Mouse (Mus musculus) induced T-regulatory cell, adult 2 months (primary cell): ENCODE results near the gene Fras1.

ENCODE experiments used
- DNase-seq: peaks from one replicate; pipeline ENCODE4 v3.0.0-alpha.2; 2012; ENCODE audit warnings: low read depth

The Fras1 gene

DNA sequence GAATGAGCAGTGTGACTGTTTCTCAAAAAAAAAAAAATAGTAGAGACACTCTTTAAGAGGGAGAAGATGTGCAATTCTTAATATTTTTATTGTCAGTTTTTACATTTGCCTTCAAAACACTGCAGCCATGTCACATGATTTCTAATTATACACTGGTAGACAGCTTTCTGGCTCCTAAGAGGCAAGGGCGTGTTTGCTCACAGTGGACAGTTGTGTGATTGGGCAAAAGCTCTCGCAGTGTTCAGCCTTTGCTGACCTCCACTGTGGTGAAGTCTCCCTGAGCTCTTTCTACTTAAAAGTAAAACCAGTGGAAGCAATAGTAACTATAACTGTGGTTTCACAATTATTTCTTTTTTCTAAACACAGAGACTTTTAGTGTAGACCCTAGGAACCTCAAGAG lies 315.1 kb downstream of the Fras1 start:
- no peak for DNase-seq

DNA sequence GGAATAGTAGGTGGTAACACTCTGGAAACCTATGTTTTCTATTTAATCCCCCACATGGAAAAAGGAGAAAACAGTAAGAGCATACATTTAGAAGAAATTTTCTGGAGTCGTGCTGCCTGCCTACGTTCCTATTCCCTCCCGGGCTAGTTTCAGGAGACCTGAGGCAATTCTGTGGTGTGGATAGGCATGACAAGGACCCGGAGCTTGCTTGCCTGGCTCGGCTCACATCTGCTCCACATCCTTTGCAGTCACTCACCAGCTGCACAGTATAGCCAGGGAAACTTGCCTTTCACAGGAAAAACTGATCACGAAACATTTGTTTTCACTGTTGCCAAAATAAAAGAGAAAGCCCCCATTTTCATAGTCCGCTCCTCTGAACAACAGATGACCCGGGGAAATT lies 325.2 kb downstream of the Fras1 start:
- no peak for DNase-seq

DNA sequence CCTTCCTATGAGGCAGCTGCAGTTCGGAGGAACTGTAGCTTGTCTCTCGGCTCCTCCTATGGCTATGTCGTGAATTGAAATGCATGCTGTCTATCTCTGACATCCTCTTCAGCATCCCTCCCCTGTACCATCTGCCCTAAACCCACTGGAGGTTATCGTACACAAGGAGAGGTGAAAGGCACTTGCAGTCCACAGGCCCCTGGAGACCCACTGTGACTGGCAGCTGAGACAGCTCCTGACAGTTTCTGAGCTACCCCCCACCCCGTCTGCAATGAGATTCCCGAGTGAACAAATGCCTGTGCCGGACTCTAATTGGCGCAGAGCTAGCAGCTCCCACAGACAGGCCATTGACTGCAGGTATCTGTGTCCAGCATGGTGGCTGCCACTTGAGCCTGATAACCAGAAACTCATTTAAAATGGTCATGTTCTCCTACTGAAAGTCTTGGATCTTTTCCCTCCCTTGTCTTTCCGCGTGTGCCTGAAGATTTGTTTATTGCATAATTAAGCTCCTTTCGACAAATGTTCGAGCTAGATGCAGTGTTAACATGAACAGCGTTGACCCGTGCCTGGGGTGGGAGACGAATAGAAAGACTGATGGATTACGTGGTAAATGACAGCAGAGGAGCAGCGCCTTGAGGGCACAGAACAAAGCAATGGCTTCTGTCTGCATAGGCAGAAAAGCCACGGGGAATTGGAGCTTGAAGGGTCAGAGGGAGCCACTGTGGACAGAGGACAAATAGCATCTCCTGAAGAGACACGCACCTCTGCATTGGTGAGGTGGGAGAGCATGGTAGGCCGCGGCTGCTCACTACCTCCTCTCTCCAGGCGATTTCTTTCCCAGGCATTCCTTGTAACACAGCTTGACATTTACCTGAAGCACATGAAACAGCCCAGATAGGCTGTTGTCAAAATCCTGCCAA lies 329.2 kb downstream of the Fras1 start:
- no peak for DNase-seq

DNA sequence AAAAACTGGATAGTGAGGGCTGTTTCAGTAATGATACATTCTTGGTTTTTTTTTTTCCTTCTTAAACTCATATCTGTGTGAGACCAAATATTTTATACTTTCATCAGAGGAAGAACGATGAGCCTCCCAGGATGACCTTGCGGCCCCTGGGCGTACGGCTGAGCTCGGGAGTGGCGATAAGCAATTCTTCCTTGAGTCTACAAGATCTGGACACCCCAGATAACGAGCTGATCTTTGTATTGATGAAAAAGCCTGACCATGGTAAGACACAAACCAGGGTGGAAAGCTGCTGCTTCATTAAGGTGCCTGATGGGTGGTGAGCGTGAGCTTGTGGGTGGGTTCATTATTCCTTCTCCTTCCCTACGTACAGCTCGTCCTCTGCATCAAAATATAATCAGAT lies 334.8 kb downstream of the Fras1 start:
- DNase-seq, result no peak

DNA sequence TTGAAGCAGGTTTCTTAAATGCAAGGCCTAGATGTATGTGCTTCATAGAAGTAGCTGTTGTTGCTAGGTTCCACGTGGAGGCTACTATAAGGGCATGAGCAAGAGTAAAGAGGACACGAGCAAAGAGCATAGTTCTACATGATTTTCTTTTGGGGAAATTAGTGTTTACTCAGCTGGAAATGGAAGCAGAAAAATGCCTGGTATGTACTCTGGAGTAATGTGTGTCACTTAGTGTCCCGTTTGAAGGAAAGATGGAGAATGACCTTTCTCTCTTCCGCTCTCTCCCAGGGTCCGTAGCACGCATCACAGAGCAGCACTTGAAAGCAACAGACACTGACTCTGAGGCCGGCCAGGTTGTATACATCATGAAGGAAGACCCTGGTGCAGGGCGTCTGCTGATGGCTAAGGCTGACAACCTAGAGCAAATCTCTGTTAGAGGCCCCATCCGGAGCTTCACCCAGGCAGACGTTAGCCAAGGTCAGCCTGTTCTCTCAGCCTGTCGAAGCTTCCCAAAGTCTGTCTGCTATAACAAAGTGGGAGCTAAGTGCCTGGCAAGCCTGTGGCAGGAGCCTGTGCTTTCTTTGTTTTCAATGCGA lies 338.4 kb downstream of the Fras1 start:
- DNase-seq, result no peak

DNA sequence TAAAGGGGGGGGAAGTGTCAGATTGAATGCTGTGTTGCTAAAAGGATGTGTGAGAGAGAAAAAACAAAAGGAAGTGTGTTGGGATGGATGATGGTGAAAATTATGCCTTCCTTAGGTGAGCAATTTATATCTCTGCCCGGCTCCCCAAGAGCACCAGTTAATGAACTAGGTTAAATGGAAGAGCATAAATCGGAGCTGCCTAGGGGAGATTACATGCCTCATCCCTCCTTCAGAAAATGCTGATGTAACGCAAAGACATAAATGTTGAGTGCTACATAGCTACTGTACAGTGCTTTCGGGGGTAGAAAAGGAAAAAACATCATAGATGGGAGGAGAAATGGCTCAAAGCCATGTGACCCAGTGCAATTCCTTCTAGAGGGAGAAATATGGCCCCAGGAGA lies 339.0 kb downstream of the Fras1 start:
- DNase-seq, result no peak

DNA sequence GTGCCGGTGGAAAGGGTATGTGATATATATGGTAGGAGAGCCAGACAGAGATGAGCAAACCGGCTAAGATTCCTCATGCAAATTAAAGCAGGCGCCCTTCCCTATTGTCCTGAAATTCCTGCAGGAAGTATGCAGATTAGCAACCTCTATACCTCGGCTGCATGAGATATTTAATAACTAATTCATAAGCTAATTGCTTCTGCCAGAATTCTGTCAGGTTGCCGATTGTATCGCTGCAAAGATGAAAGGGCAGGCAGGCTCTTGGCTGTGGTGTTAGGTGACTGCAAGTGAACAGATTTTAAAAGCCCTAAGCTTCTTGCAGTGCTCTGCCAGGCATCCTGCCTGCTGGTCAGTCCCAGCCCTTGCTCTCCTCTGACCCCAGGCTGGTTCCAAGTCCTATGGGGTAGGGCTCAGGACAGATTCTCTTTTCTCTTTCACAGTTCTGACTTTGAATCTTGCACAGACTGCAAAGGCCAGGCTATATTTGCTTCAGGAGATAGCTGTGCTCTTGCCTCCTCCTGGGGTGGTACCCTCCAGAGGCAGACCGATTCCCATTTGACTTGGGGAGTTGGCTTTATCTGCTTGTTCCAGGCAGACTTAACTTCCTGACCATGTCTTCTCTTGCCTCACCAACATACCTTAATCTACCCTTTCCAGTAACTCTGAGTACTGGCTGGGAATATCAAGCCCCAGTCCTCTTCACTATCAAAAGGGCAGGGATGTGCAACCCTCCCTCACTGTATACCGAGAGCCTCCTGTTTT lies 342.7 kb downstream of the Fras1 start:
- DNase-seq, result no peak

DNA sequence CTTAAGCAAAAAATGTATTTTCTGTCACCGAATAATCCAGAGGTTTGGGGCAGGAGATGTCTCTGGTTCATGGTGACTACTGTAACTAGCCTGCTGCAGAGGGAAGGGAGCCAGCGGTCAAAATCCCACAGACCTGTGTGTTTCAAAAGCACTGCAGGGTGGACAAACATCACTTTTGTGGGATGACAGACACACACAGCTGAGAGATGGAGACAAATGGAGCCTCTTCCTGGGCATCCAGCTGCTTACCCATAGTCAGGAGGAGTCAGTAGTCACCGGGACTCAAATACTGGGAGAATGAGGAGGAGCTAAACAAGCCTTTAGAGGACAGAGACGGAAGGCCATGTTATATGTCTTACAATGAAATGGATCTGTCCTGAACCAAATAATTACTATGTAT lies 343.9 kb downstream of the Fras1 start:
- DNase-seq, result no peak

DNA sequence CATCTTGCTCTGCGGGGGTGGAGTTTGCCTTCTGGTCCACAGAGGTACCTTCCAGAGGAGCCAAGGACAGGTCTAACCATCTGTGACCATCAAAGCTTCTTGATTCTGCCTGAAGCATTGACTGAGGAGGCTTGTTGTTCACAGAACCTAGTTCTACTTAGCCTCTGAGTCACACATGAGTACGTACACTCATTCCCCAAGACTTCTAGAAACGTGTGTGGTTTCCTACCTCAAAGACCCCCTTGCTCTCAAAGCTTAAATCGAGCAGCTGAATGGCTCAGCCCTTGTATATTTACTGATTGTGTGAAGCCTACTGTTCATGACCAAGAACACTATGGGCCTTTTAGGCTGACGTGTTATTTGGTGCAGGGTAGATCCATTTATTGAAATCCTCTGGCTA lies 344.8 kb downstream of the Fras1 start:
- DNase-seq, result no peak

DNA sequence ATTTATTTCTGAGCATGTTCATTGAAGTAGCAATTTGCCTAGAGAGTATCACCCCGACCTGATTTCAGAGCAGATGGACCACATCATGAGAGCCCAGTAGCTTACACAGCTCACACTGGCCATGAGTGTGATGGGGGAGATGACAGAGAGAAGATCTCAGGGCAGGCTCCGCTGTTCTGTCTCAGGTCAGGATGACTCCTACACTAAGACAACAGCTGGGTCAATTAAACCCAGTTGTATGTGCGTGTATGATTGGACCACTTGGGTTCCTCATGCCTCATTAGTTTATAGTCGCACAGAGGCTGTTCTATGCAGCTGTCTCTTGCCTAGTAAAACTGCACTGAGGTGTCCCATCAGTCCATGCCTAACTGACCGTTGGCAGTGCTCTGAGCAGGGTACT lies 345.5 kb downstream of the Fras1 start:
- DNase-seq, result no peak

DNA sequence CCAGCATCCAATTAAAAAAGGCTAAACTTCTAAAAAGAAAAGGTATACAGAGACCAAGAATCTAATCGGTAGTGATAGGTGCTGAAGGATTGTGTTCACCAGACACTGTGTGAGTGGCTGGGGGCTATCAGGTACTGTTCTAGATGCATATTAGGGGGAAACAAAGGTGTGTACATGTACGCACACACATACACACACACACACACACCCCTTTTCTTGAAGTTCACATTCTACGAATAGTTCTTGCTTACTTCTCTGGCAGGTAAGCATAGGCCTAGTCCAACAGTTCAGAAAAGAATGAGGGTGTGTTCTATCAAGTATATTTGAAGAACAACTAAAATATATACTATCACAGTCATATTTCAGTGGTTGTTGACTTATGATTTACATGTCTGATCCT lies 348.9 kb downstream of the Fras1 start:
- DNase-seq, result no peak

DNA sequence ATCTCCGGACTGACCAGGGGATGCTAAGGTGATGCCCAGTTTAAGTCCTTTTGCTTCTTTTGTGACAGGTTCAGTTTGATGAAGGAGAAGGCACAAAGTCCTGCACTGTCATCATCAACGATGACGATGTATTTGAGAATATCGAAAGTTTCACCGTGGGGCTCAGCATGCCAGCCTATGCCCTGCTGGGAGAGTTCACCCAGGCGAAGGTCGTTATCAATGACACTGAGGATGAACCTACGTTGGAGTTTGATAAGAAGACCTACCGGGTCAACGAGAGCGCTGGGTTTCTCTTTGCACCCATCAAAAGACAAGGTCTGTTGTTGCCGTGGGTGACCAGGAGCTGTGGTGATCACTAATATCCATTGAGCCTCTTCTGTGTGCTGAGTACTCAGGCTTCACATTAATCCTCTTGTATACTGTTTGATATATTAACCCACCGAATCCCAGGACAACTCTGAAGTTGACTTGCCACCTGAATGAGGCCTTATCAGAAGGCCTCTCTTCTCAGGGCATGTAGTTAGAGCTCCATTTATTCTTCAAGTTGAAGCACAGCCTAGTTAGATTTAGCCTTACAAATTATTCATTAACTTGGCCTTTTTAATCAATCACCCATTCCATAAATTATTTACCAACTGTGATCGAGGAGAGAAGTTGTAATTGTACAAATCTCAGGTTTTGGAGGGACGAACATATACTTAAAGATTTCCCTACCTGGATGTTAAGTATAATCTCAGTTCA lies 365.6 kb downstream of the Fras1 start:
- no peak for DNase-seq

DNA sequence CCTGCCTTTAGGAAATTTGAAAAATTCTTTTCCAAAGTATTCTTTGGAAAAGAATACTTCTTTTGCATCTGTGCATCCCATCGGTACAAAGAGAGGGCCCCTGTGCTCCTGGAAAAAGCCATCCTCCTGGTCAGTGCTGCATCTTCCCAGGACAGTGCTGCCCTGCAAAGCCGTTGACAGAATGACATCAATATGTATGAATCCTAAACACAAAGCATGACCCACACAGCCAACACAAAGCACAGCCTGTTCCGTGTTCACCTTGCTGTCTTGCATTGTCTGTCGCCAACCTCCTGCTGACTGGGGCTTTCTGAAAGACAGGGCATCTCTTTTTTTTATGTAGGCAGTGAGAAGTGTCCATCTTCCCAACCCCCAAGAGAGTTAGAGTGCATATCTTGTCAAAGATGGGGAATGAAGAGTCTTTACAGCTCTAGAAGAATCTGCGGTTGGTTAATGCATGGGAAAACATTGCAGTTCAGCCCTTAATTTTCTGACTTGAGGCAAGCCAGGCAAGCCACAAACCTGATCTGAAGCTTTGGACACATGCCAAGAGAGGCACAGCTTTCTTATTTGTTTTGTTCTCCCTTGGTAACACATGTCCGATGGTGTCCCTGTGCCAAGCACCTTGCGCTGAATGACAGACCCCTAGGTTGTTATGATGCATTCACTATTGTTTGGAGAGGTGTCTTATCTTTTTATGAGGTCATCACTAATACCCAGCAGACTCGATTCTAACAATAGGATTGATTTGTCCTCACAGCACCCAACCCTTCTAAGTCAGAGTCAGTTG lies 373.6 kb downstream of the Fras1 start:
- DNase-seq, result no peak

DNA sequence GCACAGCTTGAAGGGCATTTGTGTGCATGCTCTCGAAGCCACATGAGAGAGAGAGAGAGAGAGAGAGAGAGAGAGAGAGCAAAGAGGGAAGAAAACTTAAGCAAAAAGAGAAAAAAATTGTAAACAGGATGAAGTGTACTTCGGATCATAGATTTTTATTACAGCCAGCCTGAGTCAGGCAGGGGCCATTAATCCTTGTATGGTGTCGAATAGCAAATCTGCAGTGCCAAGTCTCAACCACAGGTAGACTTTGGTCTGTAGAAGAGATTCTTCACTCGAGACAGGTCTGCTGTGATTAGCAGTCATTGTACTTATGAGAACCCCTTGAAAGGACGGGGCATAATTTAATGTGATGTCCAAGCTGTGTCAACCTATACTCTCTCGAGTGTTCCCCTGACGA lies 383.9 kb downstream of the Fras1 start:
- no peak for DNase-seq

DNA sequence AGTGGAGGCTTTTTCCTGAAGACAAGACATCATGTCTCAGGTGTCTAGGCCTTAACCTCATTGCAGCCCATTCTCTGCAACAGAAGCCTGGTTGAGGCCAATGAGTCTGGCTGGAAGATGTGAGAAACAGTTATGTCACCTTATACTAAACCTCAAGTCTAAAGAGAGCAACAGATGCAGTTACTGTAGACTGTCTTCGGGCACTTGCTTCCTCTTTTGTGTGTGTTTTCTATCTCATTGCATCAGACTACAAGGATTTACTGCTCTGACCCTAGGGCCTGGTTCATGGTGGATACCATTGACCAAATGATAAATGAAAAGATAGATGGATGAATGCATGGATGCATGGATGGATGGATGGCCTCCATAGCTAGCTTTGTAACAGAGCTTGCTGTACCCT lies 388.3 kb downstream of the Fras1 start:
- no peak for DNase-seq

DNA sequence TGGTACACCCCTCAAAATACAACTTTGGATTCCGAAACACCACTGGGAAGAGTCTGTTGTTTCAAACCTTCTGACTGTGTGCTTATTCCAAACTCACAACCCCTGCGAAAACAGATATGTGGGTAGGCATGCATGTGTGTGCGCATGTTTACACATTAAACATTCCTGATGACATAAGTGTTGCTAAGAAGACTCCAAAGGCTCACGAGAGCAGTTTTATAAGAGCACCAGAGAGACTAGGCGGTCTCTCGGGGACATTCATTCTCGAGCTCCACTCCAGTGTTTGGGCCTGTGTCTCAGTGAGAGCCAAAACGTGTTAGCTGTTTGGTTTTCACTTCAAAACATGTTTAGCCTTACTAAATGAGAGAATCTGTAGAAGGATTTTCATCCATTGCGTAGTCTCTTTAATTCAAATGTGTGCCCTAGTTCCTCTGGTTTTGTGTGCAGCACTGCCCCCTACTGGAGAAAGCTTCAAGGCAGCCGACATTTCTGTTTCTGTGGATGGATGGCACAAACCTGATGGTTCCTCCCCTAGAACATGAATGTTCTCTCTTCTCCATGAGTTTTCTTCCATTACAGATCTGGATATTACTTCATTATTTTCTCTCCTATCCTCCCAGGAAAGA lies 395.2 kb downstream of the Fras1 start:
- peak; percentile 57 for DNase-seq

DNA sequence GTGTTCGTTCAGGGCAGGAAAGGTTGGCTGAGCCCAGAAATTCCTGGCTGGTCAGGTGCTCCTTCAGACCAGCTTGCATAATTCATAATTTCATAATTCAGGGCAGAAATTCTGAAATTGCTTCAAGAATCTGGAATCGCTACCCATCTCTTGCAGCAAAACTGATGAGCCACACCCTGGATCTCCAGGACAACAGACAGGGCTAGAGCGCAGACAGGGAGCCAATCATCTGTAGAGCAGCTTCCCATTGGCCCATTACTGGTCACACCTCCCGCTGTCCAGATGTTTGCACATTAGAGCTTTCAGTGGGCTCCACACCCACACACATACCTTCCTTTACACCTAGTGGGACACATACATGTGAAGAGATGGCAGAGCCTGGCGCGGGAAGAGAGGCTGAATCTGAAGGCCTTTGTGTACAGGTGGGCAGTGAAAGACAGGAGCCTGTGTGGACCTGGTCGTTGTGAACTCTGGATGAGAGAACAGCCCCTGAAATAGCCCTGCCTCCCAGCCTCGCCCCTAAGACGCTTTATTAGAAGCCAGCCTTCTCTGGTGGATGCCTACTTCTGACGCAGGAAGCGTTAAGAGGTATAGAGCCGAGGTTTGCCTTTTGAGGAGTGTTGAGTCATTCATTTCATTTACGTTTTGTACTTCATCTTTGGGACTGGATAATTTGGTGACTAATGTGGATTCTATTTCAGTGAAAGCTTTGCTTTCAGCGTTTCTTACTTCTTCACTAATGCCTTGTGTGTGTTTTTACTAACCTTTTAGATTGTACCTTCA lies 409.9 kb downstream of the Fras1 start:
- no peak for DNase-seq

DNA sequence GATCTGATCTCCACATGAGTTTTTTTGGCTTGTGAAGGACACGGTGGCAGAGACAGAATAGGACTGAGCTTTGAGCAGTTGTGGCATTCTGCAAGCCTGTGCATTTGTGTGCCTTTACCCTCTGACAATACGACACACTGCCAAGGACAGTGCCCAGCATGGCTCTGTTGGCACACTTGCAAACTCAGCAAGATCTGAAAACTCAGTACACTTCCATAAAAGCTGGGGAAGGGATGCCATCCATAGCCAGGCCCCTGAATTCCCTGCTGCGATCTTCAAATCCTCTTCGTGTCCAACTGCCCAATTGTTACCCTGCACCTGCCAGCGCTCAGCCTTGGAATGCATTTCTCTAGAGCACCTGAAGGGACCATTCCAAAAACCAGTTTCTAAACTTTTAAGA lies 411.3 kb downstream of the Fras1 start:
- DNase-seq, result no peak

DNA sequence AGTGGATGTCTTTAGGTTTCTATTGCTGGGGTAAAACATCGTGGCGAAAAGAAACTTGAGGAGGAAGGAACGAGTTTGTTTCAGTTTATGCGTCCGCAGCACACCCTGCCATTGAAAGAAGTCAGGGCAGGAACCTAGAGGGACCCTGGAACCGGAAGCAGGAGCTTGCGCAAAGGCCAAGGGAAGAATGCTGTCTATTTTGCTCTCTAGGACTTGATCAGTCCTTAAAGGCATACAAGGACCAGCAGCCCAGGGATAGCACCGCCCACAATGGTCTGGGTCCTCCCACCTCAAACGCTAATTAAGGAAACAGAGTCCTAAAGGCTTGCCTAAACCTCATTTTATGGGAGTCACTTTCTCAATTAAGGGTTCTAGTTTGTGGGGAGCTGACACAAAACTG lies 418.7 kb downstream of the Fras1 start:
- DNase-seq, result no peak
